Mouse (Mus musculus) hindbrain, embryonic 11.5 days (tissue): Measurements from ENCODE around the gene Pmm1. TPM values are rescaled to one million over a fixed set of nuclear protein-coding genes. Genes with fewer than 3 reads are reported as not detected.

Experiments used
- ATAC-seq: fragments of 200-750 bp; cut with Nextera tagmentation; 2 replicates; pipeline ENCODE4 v1.8.0; 2017; ENCODE audit warnings: mild to moderate bottlenecking, moderate TSS enrichment, moderate library complexity; ENCODE audit not compliant: low FRiP score
- DNase-seq: peaks from one replicate; pipeline ENCODE4 v3.0.0-alpha.2; 2015; ENCODE audit warnings: low spot score
- H3K27ac ChIP-seq: fragments of 300-500 bp; sonication (generic); 2 replicates; pipeline ENCODE4 v1.5.1; 2014; ENCODE audit warnings: mild to moderate bottlenecking, low read depth, low read length
- H3K27me3 ChIP-seq: fragments of 300-500 bp; sonication (generic); 2 replicates; pipeline ENCODE4 v1.6.1; 2014; ENCODE audit warnings: mild to moderate bottlenecking, low read length, moderate library complexity, mixed read lengths; ENCODE audit not compliant: control insufficient read depth, insufficient read depth
- H3K36me3 ChIP-seq: fragments of 300-500 bp; sonication (generic); 2 replicates; pipeline ENCODE4 v1.6.1; 2014; ENCODE audit warnings: mild to moderate bottlenecking, low read length, moderate library complexity, mixed read lengths; ENCODE audit not compliant: control insufficient read depth, insufficient read depth
- H3K4me1 ChIP-seq: fragments of 300-500 bp; sonication (generic); replicated peaks from 2 replicates; pipeline ENCODE4 v1.6.1; 2014; ENCODE audit warnings: low read length, mixed read lengths; ENCODE audit not compliant: control insufficient read depth, insufficient read depth
- H3K4me2 ChIP-seq: fragments of 300-500 bp; sonication (generic); replicated peaks from 2 replicates; pipeline ENCODE4 v1.6.1; 2014; ENCODE audit warnings: mild to moderate bottlenecking, low read depth, low read length
- H3K4me3 ChIP-seq: fragments of 300-500 bp; sonication (generic); 2 replicates; pipeline ENCODE4 v1.5.1; 2014; ENCODE audit warnings: low read depth, low read length
- H3K9ac ChIP-seq: fragments of 300-500 bp; sonication (generic); 2 replicates; pipeline ENCODE4 v1.6.1; 2014; ENCODE audit warnings: low read depth, low read length
- H3K9me3 ChIP-seq: fragments of 300-500 bp; sonication (generic); 2 replicates; pipeline ENCODE4 v1.6.1; 2016; ENCODE audit warnings: low read length; ENCODE audit not compliant: control insufficient read depth
- WGBS: fragments of 180-500 bp; shearing (Covaris S2); extraction: QIAGEN DNeasy Blood & Tissue Kit; methylation state at CpG from one replicate; pipeline ENCODE4 v1.1.7; 2014; 5-methylcytosine and 5-hydroxymethylcytosine counted together
- polyA plus RNA-seq: library from polyadenylated mRNA; unstranded; fragments of >200 nt; fragmentation: Nextera tagmentation; extraction: Ambion mirVana; gene quantifications from 2 replicates; pipeline ENCODE4 v1.2.1, GENCODE M21; 2014

Pmm1 gene
- polyA plus RNA-seq, 1 experiment from 2014 or later = 33.7 TPM

GRCm38 (mm10) chr15:81964262-81964661, 3.5 kb upstream of the Pmm1 start:
- ATAC-seq (no peak), DNase-seq (no peak)
- no peaks in the 10 kb centered on the region for H3K4me1 ChIP-seq
- 74% methylated on average over 1 of the region's 1 CpGs for WGBS
- no peaks in the 10 kb centered on the region for H3K36me3 ChIP-seq
- H3K9me3 ChIP-seq = no peaks in the 10 kb centered on the region
- no peak overlapping the region for H3K9ac ChIP-seq
- no peaks in the 10 kb centered on the region for H3K27me3 ChIP-seq
- H3K27ac ChIP-seq = no peak overlapping the region
- H3K4me3 ChIP-seq = no peak overlapping the region
- no peak overlapping the region for H3K4me2 ChIP-seq

- Histone ChIP-seq H3K4me1 (no peaks in the 10 kb centered on the region), H3K27me3 (no peaks in the 10 kb centered on the region), H3K4me3 (peak overlapping the region; percentile 57), H3K9ac (no peak overlapping the region), H3K4me2 (peak overlapping the region; percentile 99), H3K36me3 (no peaks in the 10 kb centered on the region), H3K9me3 (no peaks in the 10 kb centered on the region), H3K27ac (no peak overlapping the region)
- DNase-seq = no peak
- WGBS = 8% methylated on average over 6 of the region's 8 CpGs
- no peak for ATAC-seq
These were observed 335 bp upstream of the Pmm1 start for GRCm38 (mm10) chr15:81961078-81961451.

- Histone ChIP-seq H3K27ac (no peak overlapping the region), H3K36me3 (no peaks in the 10 kb centered on the region), H3K27me3 (no peaks in the 10 kb centered on the region), H3K4me3 (no peak overlapping the region), H3K9me3 (no peaks in the 10 kb centered on the region), H3K4me2 (no peak overlapping the region), H3K9ac (no peak overlapping the region), H3K4me1 (no peaks in the 10 kb centered on the region)
- no peak for DNase-seq
- WGBS = 92% methylated on average over 3 of the region's 3 CpGs
- no peak for ATAC-seq
These were observed 1.8 kb downstream of the Pmm1 start for GRCm38 (mm10) chr15:81958906-81959305.

GRCm38 (mm10) chr15:81957598-81957997, 3.1 kb downstream of the Pmm1 start:
- Histone ChIP-seq H3K4me3 (no peak overlapping the region), H3K9ac (no peak overlapping the region), H3K36me3 (no peaks in the 10 kb centered on the region), H3K4me2 (no peak overlapping the region), H3K4me1 (no peaks in the 10 kb centered on the region), H3K27ac (no peak overlapping the region), H3K9me3 (no peaks in the 10 kb centered on the region), H3K27me3 (no peaks in the 10 kb centered on the region)
- ATAC-seq (no peak), DNase-seq (no peak)
- WGBS = 89% methylated on average over 11 of the region's 11 CpGs

DNA sequence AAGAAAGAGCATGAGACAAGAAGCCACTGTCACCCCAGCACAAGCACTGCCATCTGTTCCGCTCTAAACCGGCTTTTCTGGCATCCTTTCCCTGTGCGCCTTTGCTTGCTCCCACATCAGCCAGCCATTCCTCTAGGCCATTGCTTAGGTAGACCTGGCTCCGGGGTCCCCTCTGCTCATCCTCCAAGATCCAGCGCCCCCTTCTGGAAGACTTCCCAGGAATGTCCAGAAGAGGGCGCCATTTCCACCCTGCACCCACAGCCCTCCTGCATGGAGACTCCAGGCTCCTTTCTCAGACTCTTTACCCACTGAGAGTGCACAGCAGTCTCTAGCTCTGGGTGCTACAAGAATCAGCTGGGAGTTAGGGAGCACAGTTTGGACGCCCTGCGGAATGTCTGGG, 4.3 kb downstream of the Pmm1 start:
- no peak for ATAC-seq
- DNase-seq = peak; percentile 78
- no peaks in the 10 kb centered on the region for H3K27me3 ChIP-seq
- H3K9ac ChIP-seq = no peak overlapping the region
- H3K4me1 ChIP-seq = no peaks in the 10 kb centered on the region
- H3K36me3 ChIP-seq = 0 out of 2 replicates have a peak, but pooled peaks cover 1% of the 10 kb centered on the region
- H3K27ac ChIP-seq = no peak overlapping the region
- no peak overlapping the region for H3K4me3 ChIP-seq
- H3K9me3 ChIP-seq = no peaks in the 10 kb centered on the region
- 52% methylated on average over 8 of the region's 8 CpGs for WGBS
- no peak overlapping the region for H3K4me2 ChIP-seq

GRCm38 (mm10) chr15:81955414-81955813, 5.3 kb downstream of the Pmm1 start:
- H3K4me2 ChIP-seq = no peak overlapping the region
- no peaks in the 10 kb centered on the region for H3K9me3 ChIP-seq
- no peaks in the 10 kb centered on the region for H3K4me1 ChIP-seq
- no peak for ATAC-seq
- DNase-seq = no peak
- 0 out of 2 replicates have a peak, but pooled peaks cover 2% of the 10 kb centered on the region for H3K36me3 ChIP-seq
- 90% methylated on average over 15 of the region's 15 CpGs for WGBS
- no peak overlapping the region for H3K4me3 ChIP-seq
- no peak overlapping the region for H3K27ac ChIP-seq
- no peaks in the 10 kb centered on the region for H3K27me3 ChIP-seq
- H3K9ac ChIP-seq = no peak overlapping the region

DNA sequence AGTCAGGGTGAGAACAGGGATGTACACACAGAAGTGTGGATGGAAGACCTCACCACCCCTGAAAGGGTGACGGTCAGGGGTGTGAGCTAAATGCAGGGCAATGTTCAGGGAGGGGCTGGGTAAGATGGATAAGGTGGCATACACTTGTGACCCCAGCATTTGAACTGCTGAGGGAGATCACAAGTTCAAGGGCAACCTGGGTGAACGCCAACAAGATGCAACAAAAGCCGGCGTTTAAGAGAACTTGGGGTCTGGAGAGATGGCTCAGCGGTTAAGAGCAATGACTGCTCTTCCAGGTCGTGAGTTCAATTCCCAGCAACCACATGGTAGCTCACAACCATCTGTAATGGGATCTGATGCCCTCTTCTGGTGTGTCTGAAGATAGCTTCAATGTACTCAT, 6.0 kb downstream of the Pmm1 start:
- 0 out of 2 replicates have a peak, but pooled peaks cover 2% of the 10 kb centered on the region for H3K36me3 ChIP-seq
- H3K4me1 ChIP-seq = no peaks in the 10 kb centered on the region
- H3K27me3 ChIP-seq = no peaks in the 10 kb centered on the region
- no peak overlapping the region for H3K9ac ChIP-seq
- H3K27ac ChIP-seq = no peak overlapping the region
- no peaks in the 10 kb centered on the region for H3K9me3 ChIP-seq
- no peak for DNase-seq
- H3K4me3 ChIP-seq = no peak overlapping the region
- WGBS = 93% methylated on average over 6 of the region's 6 CpGs
- no peak overlapping the region for H3K4me2 ChIP-seq
- ATAC-seq = no peak

DNA sequence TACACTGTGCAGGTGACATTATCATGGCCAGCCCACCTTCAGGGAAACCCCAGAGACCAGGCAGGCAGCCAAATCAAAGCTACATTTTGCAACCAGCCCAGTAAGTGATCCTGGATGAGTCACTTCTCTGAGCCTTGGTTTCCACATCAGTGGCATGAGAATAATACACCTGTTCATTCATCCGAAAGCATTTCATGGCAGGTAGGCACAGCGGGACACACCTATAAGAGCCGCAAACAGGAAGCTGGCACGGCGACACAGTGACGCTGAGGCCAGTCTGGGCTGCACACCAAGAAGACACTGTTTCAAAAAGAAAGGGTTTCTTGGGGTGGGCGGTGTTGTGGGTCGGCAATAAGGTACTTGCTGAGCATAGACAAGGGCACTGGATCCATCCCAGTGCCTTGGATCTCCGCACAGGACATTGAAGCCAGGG, 6.6 kb downstream of the Pmm1 start:
- Histone ChIP-seq H3K27me3 (no peaks in the 10 kb centered on the region), H3K4me1 (no peaks in the 10 kb centered on the region), H3K36me3 (0 out of 2 replicates have a peak, but pooled peaks cover 2% of the 10 kb centered on the region), H3K9me3 (no peaks in the 10 kb centered on the region), H3K9ac (no peak overlapping the region), H3K27ac (no peak overlapping the region), H3K4me2 (no peak overlapping the region), H3K4me3 (no peak overlapping the region)
- 96% methylated on average over 9 of the region's 9 CpGs for WGBS
- ATAC-seq (no peak), DNase-seq (no peak)

DNA sequence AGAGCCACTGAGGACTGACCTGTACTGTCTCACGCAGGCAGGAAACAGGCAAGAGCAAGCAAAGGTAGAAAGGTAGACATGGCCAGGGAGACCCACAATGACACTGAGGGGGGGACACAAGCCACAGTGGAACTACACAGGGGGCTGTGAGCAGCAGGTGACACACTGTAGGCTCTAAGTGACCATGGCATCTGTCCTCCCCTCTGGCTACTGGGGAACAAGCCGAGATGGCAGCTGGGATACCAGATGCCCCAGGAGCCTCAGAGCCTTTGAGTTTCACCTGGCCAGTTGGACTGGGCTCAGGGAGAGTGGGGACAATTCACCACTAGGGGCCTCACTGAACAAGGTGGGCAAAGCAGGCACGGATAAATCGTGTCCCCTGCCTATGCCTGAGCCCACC, 8.4 kb downstream of the Pmm1 start:
- no peaks in the 10 kb centered on the region for H3K27me3 ChIP-seq
- H3K4me2 ChIP-seq = no peak overlapping the region
- no peak overlapping the region for H3K9ac ChIP-seq
- H3K4me1 ChIP-seq = no peaks in the 10 kb centered on the region
- H3K9me3 ChIP-seq = no peaks in the 10 kb centered on the region
- no peak for ATAC-seq
- WGBS = 84% methylated on average over 4 of the region's 4 CpGs
- H3K27ac ChIP-seq = no peak overlapping the region
- no peak overlapping the region for H3K4me3 ChIP-seq
- 0 out of 2 replicates have a peak, but pooled peaks cover 2% of the 10 kb centered on the region for H3K36me3 ChIP-seq
- DNase-seq = no peak
